Mouse (Mus musculus): ENCODE data around the gene Maoa. TPM values are rescaled to one million over a fixed set of nuclear protein-coding genes. Genes with fewer than 3 reads are reported as not detected.

Gene Maoa
- 3.1 and 3.3 TPM in 2 replicates for polyA plus RNA-seq (2015; fragmentation: Nextera tagmentation; extraction: Ambion mirVana)

- Histone ChIP-seq H3K9me3 (replicated peaks) (no peaks in the 10 kb centered on the region), H3K4me3 (replicated peaks) (peak within 1 kb of the TSS; percentile 62), H3K27ac (replicated peaks) (peak within 1 kb of the TSS; percentile 53), H3K27me3 (no peaks in the 10 kb centered on the region), H3K9ac (peak within 1 kb of the TSS; percentile 35; the same call in 1 of the 2 replicates), H3K36me3 (replicated peaks) (no peaks in the 10 kb centered on the region), H3K4me1 (replicated peaks) (peaks cover 6% of the 10 kb centered on the region; the same call in 1 of the 2 replicates), H3K4me2 (peak within 1 kb of the TSS; percentile 86)
- 15% methylated on average over 33 of the region's 33 CpGs for WGBS (ENCODE audit: insufficient replicate concordance)
- peak; percentile 83 for ATAC-seq (ENCODE audit: insufficient read depth)
These were observed at the start of gene Maoa for GRCm38 (mm10) chrX:16619034-16619929. Maoa (plus strand) TSS chrX:16619698.

- peak overlapping the region; percentile 53 for H3K27ac ChIP-seq (replicated peaks)
- peaks cover 6% of the 10 kb centered on the region; the same call in 1 of the 2 replicates for H3K4me1 ChIP-seq (replicated peaks)
- peak overlapping the region; percentile 62 for H3K4me3 ChIP-seq (replicated peaks)
- H3K27me3 ChIP-seq, result no peaks in the 10 kb centered on the region
- H3K36me3 ChIP-seq (replicated peaks), result no peaks in the 10 kb centered on the region
- peak overlapping the region; percentile 86 for H3K4me2 ChIP-seq
- ATAC-seq (ENCODE audit: insufficient read depth), result peak; percentile 94
- H3K9me3 ChIP-seq (replicated peaks), result no peaks in the 10 kb centered on the region
- H3K9ac ChIP-seq, result peak overlapping the region; percentile 35; the same call in 1 of the 2 replicates
- WGBS (ENCODE audit: insufficient replicate concordance), result 12% methylated on average over 60 of the region's 60 CpGs
These were observed 1.1 kb upstream of the Maoa start for GRCm38 (mm10) chrX:16618225-16619033.

- no peak for ATAC-seq (ENCODE audit: insufficient read depth)
- Histone ChIP-seq H3K27ac (replicated peaks) (no peak overlapping the region), H3K27me3 (no peaks in the 10 kb centered on the region), H3K4me2 (no peak overlapping the region), H3K36me3 (replicated peaks) (no peaks in the 10 kb centered on the region), H3K4me1 (replicated peaks) (no peaks in the 10 kb centered on the region), H3K9me3 (replicated peaks) (no peaks in the 10 kb centered on the region), H3K4me3 (replicated peaks) (no peak overlapping the region), H3K9ac (no peak overlapping the region)
- WGBS (ENCODE audit: insufficient replicate concordance), result 79% methylated on average over 2 of the region's 2 CpGs
These were observed 37.0 kb downstream of the Maoa start for GRCm38 (mm10) chrX:16656511-16656910.

- no peak overlapping the region for H3K4me3 ChIP-seq (replicated peaks)
- H3K9me3 ChIP-seq (replicated peaks), result no peaks in the 10 kb centered on the region
- no peaks in the 10 kb centered on the region for H3K36me3 ChIP-seq (replicated peaks)
- ATAC-seq (ENCODE audit: insufficient read depth), result no peak
- no peaks in the 10 kb centered on the region for H3K4me1 ChIP-seq (replicated peaks)
- WGBS (ENCODE audit: insufficient replicate concordance), result 48% methylated on average over 1 of the region's 1 CpGs
- no peaks in the 10 kb centered on the region for H3K27me3 ChIP-seq
- H3K27ac ChIP-seq (replicated peaks), result no peak overlapping the region
- no peak overlapping the region for H3K4me2 ChIP-seq
- no peak overlapping the region for H3K9ac ChIP-seq
These were observed 86.6 kb downstream of the Maoa start for GRCm38 (mm10) chrX:16706094-16706493.

- WGBS (ENCODE audit: insufficient replicate concordance), result 61% methylated on average over 1 of the region's 1 CpGs
- ATAC-seq (ENCODE audit: insufficient read depth), result no peak
These were observed 94.5 kb downstream of the Maoa start for GRCm38 (mm10) chrX:16714033-16714432.

More at GRCm38 (mm10) chrX:16714033-16714432, 94.5 kb downstream of the Maoa start:
- Histone ChIP-seq H3K9ac (no peak overlapping the region), H3K4me2 (no peak overlapping the region), H3K9me3 (replicated peaks) (no peaks in the 10 kb centered on the region), H3K36me3 (replicated peaks) (no peaks in the 10 kb centered on the region), H3K27me3 (no peaks in the 10 kb centered on the region), H3K27ac (replicated peaks) (no peak overlapping the region), H3K4me3 (replicated peaks) (no peak overlapping the region), H3K4me1 (replicated peaks) (no peaks in the 10 kb centered on the region)

Other genes with a start within 250 kb of the Maoa start
- not detected in 2 replicates for gene Cypt1, start 96.8 kb upstream of the Maoa start, polyA plus RNA-seq (2015; fragmentation: Nextera tagmentation; extraction: Ambion mirVana)
- gene Maob, start 197.7 kb downstream of the Maoa start, polyA plus RNA-seq (2015; fragmentation: Nextera tagmentation; extraction: Ambion mirVana), result 54.6 and 60.1 TPM in 2 replicates